Mouse (Mus musculus) erythroblast, adult 5-6 weeks (primary cell): ENCODE results near the gene Pwp1. TPM values are rescaled to one million over a fixed set of nuclear protein-coding genes. Genes with fewer than 3 reads are reported as not detected.

Experiments
- total RNA-seq, 2 experiments: library from RNA; stranded (forward) in 1 of 2; stranded (reverse) in 1 of 2; fragments of 150-400 nt in 1 of 2; fragments of 200-764, 138-1000 nt in 1 of 2; gene quantifications; 2 replicates each; pipeline versions ENCODE4 v1.2.3 to v1.2.4; 2015 to 2017; ENCODE audit warnings: low replicate concordance in 2 of 2

The Pwp1 gene
- total RNA-seq, 2 experiments from 2014 or later, result 11.4 to 24.8 TPM

Other genes with a start within 250 kb of the Pwp1 start
- gene Prdm4, start 87.6 kb downstream of the Pwp1 start, total RNA-seq (2015; ENCODE audit: low replicate concordance), result 5.4 and 6.3 TPM in 2 replicates
- 3.6 and 9.9 TPM in 2 replicates for gene Prdm4, start 87.6 kb downstream of the Pwp1 start, total RNA-seq (2017; ENCODE audit: low replicate concordance)
- not detected in 2 replicates for gene Ascl4, start 98.2 kb downstream of the Pwp1 start, total RNA-seq (2015; ENCODE audit: low replicate concordance)
- gene Ascl4, start 98.2 kb downstream of the Pwp1 start, total RNA-seq (2017; ENCODE audit: low replicate concordance), result not detected in 2 replicates
- gene Rtcb, start 128.3 kb downstream of the Pwp1 start, total RNA-seq (2015; ENCODE audit: low replicate concordance), result 7.3 and 13.3 TPM in 2 replicates
- gene Rtcb, start 128.3 kb downstream of the Pwp1 start, total RNA-seq (2017; ENCODE audit: low replicate concordance), result 18.2 and 27.0 TPM in 2 replicates
- gene Bpifc, start 182.4 kb downstream of the Pwp1 start, total RNA-seq (2015; ENCODE audit: low replicate concordance), result not detected in 2 replicates
- gene Bpifc, start 182.4 kb downstream of the Pwp1 start, total RNA-seq (2017; ENCODE audit: low replicate concordance), result not detected in 2 replicates
- 84.9 and 110 TPM in 2 replicates for gene Fbxo7, start 192.5 kb downstream of the Pwp1 start, total RNA-seq (2015; ENCODE audit: low replicate concordance)
- 123 and 155 TPM in 2 replicates for gene Fbxo7, start 192.5 kb downstream of the Pwp1 start, total RNA-seq (2017; ENCODE audit: low replicate concordance)